Mouse (Mus musculus): ENCODE data around the gene Gm7544. TPM values are rescaled to one million over a fixed set of nuclear protein-coding genes. Genes with fewer than 3 reads are reported as not detected.

The Gm7544 gene
- polyA plus RNA-seq (2017; shearing (Covaris generic)) = 0.22 TPM

GRCm38 (mm10) chr1:82955913-82956312, at the start of gene Gm7544:
Gm7544 (minus strand) TSS chr1:82956013.

GRCm38 (mm10) chr1:83000306-83000705, 44.5 kb upstream of the Gm7544 start, which contains the start of gene Gm47959:
Gm47959 (plus strand) TSS chr1:83000548.

GRCm38 (mm10) chr1:82959870-82960385, 4.1 kb upstream of the Gm7544 start, which contains the start of gene Gm47955:
Gm47955 (plus strand) TSS chr1:82960286.

GRCm38 (mm10) chr1:82943295-82943694, 12.5 kb downstream of the Gm7544 start, which contains the start of gene A030003K21Rik:
A030003K21Rik (minus strand) TSS chr1:82943388.

GRCm38 (mm10) chr1:82931326-82931725, 24.5 kb downstream of the Gm7544 start, which contains the start of gene Gm6217:
Gm6217 (minus strand) TSS chr1:82931399.

GRCm38 (mm10) chr1:82924650-82925049, 31.2 kb downstream of the Gm7544 start, which contains the start of gene A030014E15Rik:
A030014E15Rik (plus strand) TSS chr1:82924917.

GRCm38 (mm10) chr1:82913025-82913424, 42.8 kb downstream of the Gm7544 start, which contains the start of gene A030005L19Rik:
A030005L19Rik (plus strand) TSS chr1:82913325.

Other genes with a start within 250 kb of the Gm7544 start
- 198 TPM for gene Mff, start 231.1 kb downstream of the Gm7544 start, polyA plus RNA-seq (2017; shearing (Covaris generic))
- 0.19 TPM for gene Tm4sf20, start 187.6 kb downstream of the Gm7544 start, polyA plus RNA-seq (2017; shearing (Covaris generic))
- gene Gm47791, start 184.8 kb downstream of the Gm7544 start, polyA plus RNA-seq (2017; shearing (Covaris generic)) = not detected
- 204 TPM for gene Agfg1, start 116.5 kb downstream of the Gm7544 start, polyA plus RNA-seq (2017; shearing (Covaris generic))
- 0.23 TPM for gene A030005L19Rik, start 42.7 kb downstream of the Gm7544 start, polyA plus RNA-seq (2017; shearing (Covaris generic))
- gene A030014E15Rik, start 31.1 kb downstream of the Gm7544 start, polyA plus RNA-seq (2017; shearing (Covaris generic)) = not detected
- gene Gm6217, start 24.6 kb downstream of the Gm7544 start, polyA plus RNA-seq (2017; shearing (Covaris generic)) = not detected
- not detected for gene A030003K21Rik, start 12.6 kb downstream of the Gm7544 start, polyA plus RNA-seq (2017; shearing (Covaris generic))
- gene Gm47955, start 4.3 kb upstream of the Gm7544 start, polyA plus RNA-seq (2017; shearing (Covaris generic)) = not detected
- gene Gm47959, start 44.5 kb upstream of the Gm7544 start, polyA plus RNA-seq (2017; shearing (Covaris generic)) = not detected
- not detected for gene Slc19a3, start 82.4 kb upstream of the Gm7544 start, polyA plus RNA-seq (2017; shearing (Covaris generic))
- not detected for gene Krtap28-10, start 86.5 kb upstream of the Gm7544 start, polyA plus RNA-seq (2017; shearing (Covaris generic))
- gene Gm47969, start 88.9 kb upstream of the Gm7544 start, polyA plus RNA-seq (2017; shearing (Covaris generic)) = not detected
- not detected for gene A030005K14Rik, start 103.4 kb upstream of the Gm7544 start, polyA plus RNA-seq (2017; shearing (Covaris generic))
- gene Krtap28-13, start 104.9 kb upstream of the Gm7544 start, polyA plus RNA-seq (2017; shearing (Covaris generic)) = not detected
- gene Ccl20, start 160.8 kb upstream of the Gm7544 start, polyA plus RNA-seq (2017; shearing (Covaris generic)) = 2.3 TPM
- gene Daw1, start 203.7 kb upstream of the Gm7544 start, polyA plus RNA-seq (2017; shearing (Covaris generic)) = 0.13 TPM